Comparison of ENCODE assay signal across 10 mouse cellular contexts in genomic region chr17:45550253-45550652, GRCm38 (mm10). TPM values are rescaled to one million over a fixed set of nuclear protein-coding genes. Genes with fewer than 3 reads are reported as not detected.
DNase-seq lines count a peak whose midpoint lies in the region; ATAC-seq lines count a peak whose summit lies in the region.
"Had no signal": no experiment of that assay in that cellular context is flagged by ENCODE, and none has a peak within 500 bp of the region (broad histone marks: within the 10 kb centered on the region; RNA-seq: fewer than 3 reads in every experiment).

No protein-coding gene starts in this region.

- H3K4me1 ChIP-seq in kidney, embryonic 15.5 days = peaks cover 25% of the 10 kb centered on the region
- peaks cover 4% of the 10 kb centered on the region for H3K4me1 ChIP-seq in embryonic facial prominence, embryonic 11.5 days (ENCODE audit: control insufficient read depth, insufficient read depth, low read length)
- H3K4me1 ChIP-seq in hindbrain, embryonic 11.5 days (replicated peaks; ENCODE audit: control insufficient read depth, insufficient read depth, low read length) = peaks cover 7% of the 10 kb centered on the region
- peaks cover 46% of the 10 kb centered on the region for H3K4me1 ChIP-seq in midbrain, embryonic 12.5 days

- H3K4me2 ChIP-seq in kidney, embryonic 15.5 days = peak overlapping the region; percentile 83
- H3K4me2 ChIP-seq in embryonic facial prominence, embryonic 11.5 days (ENCODE audit: low read depth, low read length) = peak overlapping the region; percentile 88
- peak overlapping the region; percentile 83 for H3K4me2 ChIP-seq in hindbrain, embryonic 11.5 days (replicated peaks; ENCODE audit: low read depth, low read length)
- peak overlapping the region; percentile 70 for H3K4me2 ChIP-seq in midbrain, embryonic 12.5 days (replicated peaks)

- H3K4me3 ChIP-seq in kidney, embryonic 15.5 days (replicated peaks) = peak overlapping the region; percentile 57
- peak overlapping the region; percentile 93; the same call in 1 of the 2 replicates for H3K4me3 ChIP-seq in embryonic facial prominence, embryonic 11.5 days (ENCODE audit: low read depth, low read length)
- H3K4me3 ChIP-seq in hindbrain, embryonic 11.5 days (ENCODE audit: low read depth, low read length) = peak overlapping the region; percentile 89
- H3K4me3 ChIP-seq in midbrain, embryonic 12.5 days = peak overlapping the region; percentile 87

- H3K36me3 ChIP-seq in kidney, embryonic 15.5 days = no peaks in the 10 kb centered on the region
- H3K36me3 ChIP-seq in embryonic facial prominence, embryonic 11.5 days (replicated peaks; ENCODE audit: control insufficient read depth, insufficient read depth, low read depth, low read length) = no peaks in the 10 kb centered on the region; the same call in 1 of the 2 replicates
- no peaks in the 10 kb centered on the region for H3K36me3 ChIP-seq in hindbrain, embryonic 11.5 days (ENCODE audit: control insufficient read depth, insufficient read depth, low read length)
- H3K36me3 ChIP-seq in midbrain, embryonic 12.5 days = peaks cover 8% of the 10 kb centered on the region

- 24% methylated on average over 5 of the region's 5 CpGs for WGBS in kidney, embryonic 15.5 days
- WGBS in embryonic facial prominence, embryonic 11.5 days = 31% methylated on average over 5 of the region's 5 CpGs
- 35% methylated on average over 5 of the region's 5 CpGs for WGBS in hindbrain, embryonic 11.5 days
- 27% methylated on average over 5 of the region's 5 CpGs for WGBS in midbrain, embryonic 12.5 days

- H3K27ac ChIP-seq in kidney, embryonic 15.5 days = no peak overlapping the region
- no peak overlapping the region for H3K27ac ChIP-seq in embryonic facial prominence, embryonic 11.5 days (replicated peaks; ENCODE audit: low read depth, low read length)
- H3K27ac ChIP-seq in hindbrain, embryonic 11.5 days (ENCODE audit: low read depth, low read length) = 0 out of 2 replicates have a peak overlapping the region, but pooled peaks have one; percentile 93
- H3K27ac ChIP-seq in midbrain, embryonic 12.5 days (replicated peaks) = peak overlapping the region; percentile 93; the same call in 1 of the 2 replicates

- H3K27me3 ChIP-seq in kidney, embryonic 15.5 days = peaks cover 68% of the 10 kb centered on the region
- peaks cover 25% of the 10 kb centered on the region for H3K27me3 ChIP-seq in embryonic facial prominence, embryonic 11.5 days (ENCODE audit: control insufficient read depth, insufficient read depth, low read length)
- peaks cover 28% of the 10 kb centered on the region for H3K27me3 ChIP-seq in hindbrain, embryonic 11.5 days (ENCODE audit: control insufficient read depth, insufficient read depth, low read length)
- H3K27me3 ChIP-seq in midbrain, embryonic 12.5 days = peaks cover 56% of the 10 kb centered on the region

- no peaks in the 10 kb centered on the region for H3K9me3 ChIP-seq in kidney, embryonic 15.5 days (replicated peaks)
- H3K9me3 ChIP-seq in embryonic facial prominence, embryonic 11.5 days (replicated peaks; ENCODE audit: control insufficient read depth, low read length) = no peaks in the 10 kb centered on the region
- no peaks in the 10 kb centered on the region for H3K9me3 ChIP-seq in hindbrain, embryonic 11.5 days (ENCODE audit: control insufficient read depth, low read length)
- no peaks in the 10 kb centered on the region for H3K9me3 ChIP-seq in midbrain, embryonic 12.5 days

- no peak for DNase-seq in kidney, adult 11 months
- no peak for DNase-seq in embryonic facial prominence, embryonic 11.5 days (ENCODE audit: low spot score)
- DNase-seq in hindbrain, embryonic 11.5 days (ENCODE audit: low spot score) = no peak
- DNase-seq in left cerebral cortex, postnatal 10 days (ENCODE audit: extremely low spot score in 1 of 2, low spot score in 2 of 2) = no peak
- no peak for DNase-seq in urinary bladder, postnatal 4 days (ENCODE audit: low spot score in 2 of 2)
- DNase-seq: kidney, postnatal 14 days had no signal

- no peak overlapping the region for H3K9ac ChIP-seq in kidney, embryonic 15.5 days
- peak overlapping the region; percentile 93 for H3K9ac ChIP-seq in embryonic facial prominence, embryonic 11.5 days (replicated peaks; ENCODE audit: low read length)
- H3K9ac ChIP-seq in hindbrain, embryonic 11.5 days (ENCODE audit: low read depth, low read length) = peak overlapping the region; percentile 96; the same call in 1 of the 2 replicates
- H3K9ac ChIP-seq in midbrain, embryonic 12.5 days (replicated peaks) = peak overlapping the region; percentile 96

- ATAC-seq in kidney, embryonic 15.5 days (replicated peaks; ENCODE audit: low FRiP score) = no peak
- no peak for ATAC-seq in embryonic facial prominence, embryonic 11.5 days (replicated peaks; ENCODE audit: insufficient number of reproducible peaks, low FRiP score, low TSS enrichment, low read depth)
- no peak for ATAC-seq in hindbrain, embryonic 11.5 days (ENCODE audit: low FRiP score)
- ATAC-seq in midbrain, embryonic 12.5 days (ENCODE audit: low FRiP score, low read depth) = no peak
- ATAC-seq in erythroid progenitor cell, adult 5-6 weeks (replicated peaks; ENCODE audit: low FRiP score, poor library complexity, severe bottlenecking) = no peak

- intact Hi-C loops in left cerebral cortex, postnatal 10 days (cut with DNase I) = no loop called here

RNA-seq across cellular contexts. Expression of gene Tmem151b, which starts 0.8 kb away (rescaled TPM):
- 3.1 and 3.4 TPM in 2 replicates for polyA plus RNA-seq in kidney, embryonic 15.5 days (2015; fragmentation: Nextera tagmentation; extraction: Ambion mirVana)
- 5.4 and 6.3 TPM in 2 replicates for polyA plus RNA-seq in embryonic facial prominence, embryonic 11.5 days (2014; fragmentation: Nextera tagmentation; extraction: Ambion mirVana)
- polyA plus RNA-seq in hindbrain, embryonic 11.5 days (2014; fragmentation: Nextera tagmentation; extraction: Ambion mirVana) = 4.7 and 5.6 TPM in 2 replicates
- polyA plus RNA-seq in midbrain, embryonic 12.5 days (2016; fragmentation: Nextera tagmentation; extraction: Ambion mirVana) = 12.6 and 13.5 TPM in 2 replicates
- 100 to 1,000 TPM in 1 of 2 experiments, 10 to 100 TPM in 1; 99.5 to 104 TPM for total RNA-seq in left cerebral cortex, postnatal 10 days (2021)
- total RNA-seq in erythroid progenitor cell, adult 5-6 weeks (2015; ENCODE audit: low replicate concordance) = not detected in 2 replicates
- not detected in 2 replicates for total RNA-seq in erythroid progenitor cell, adult 5-6 weeks (2017; ENCODE audit: low replicate concordance)

RNA-seq across cellular contexts. Expression of gene Nfkbie, which starts 5.2 kb away (rescaled TPM):
- 5.3 and 5.7 TPM in 2 replicates for polyA plus RNA-seq in kidney, embryonic 15.5 days (2015; fragmentation: Nextera tagmentation; extraction: Ambion mirVana)
- 3.5 and 5.3 TPM in 2 replicates for polyA plus RNA-seq in embryonic facial prominence, embryonic 11.5 days (2014; fragmentation: Nextera tagmentation; extraction: Ambion mirVana)
- 5.6 and 9.0 TPM in 2 replicates for polyA plus RNA-seq in hindbrain, embryonic 11.5 days (2014; fragmentation: Nextera tagmentation; extraction: Ambion mirVana)
- polyA plus RNA-seq in midbrain, embryonic 12.5 days (2016; fragmentation: Nextera tagmentation; extraction: Ambion mirVana) = 6.8 and 7.9 TPM in 2 replicates
- total RNA-seq in left cerebral cortex, postnatal 10 days (2021) = 1 to 10 TPM; 2.5 to 2.6 TPM
- total RNA-seq in erythroid progenitor cell, adult 5-6 weeks (2015; ENCODE audit: low replicate concordance) = 2.1 and 2.9 TPM in 2 replicates
- 1.7 and 3.6 TPM in 2 replicates for total RNA-seq in erythroid progenitor cell, adult 5-6 weeks (2017; ENCODE audit: low replicate concordance)

RNA-seq across cellular contexts. Expression of gene Slc35b2, which starts 13.4 kb away (rescaled TPM):
- polyA plus RNA-seq in kidney, embryonic 15.5 days (2015; fragmentation: Nextera tagmentation; extraction: Ambion mirVana) = 142 TPM in 2 replicates
- polyA plus RNA-seq in embryonic facial prominence, embryonic 11.5 days (2014; fragmentation: Nextera tagmentation; extraction: Ambion mirVana) = 85.6 and 92.2 TPM in 2 replicates
- 89.9 and 91.5 TPM in 2 replicates for polyA plus RNA-seq in hindbrain, embryonic 11.5 days (2014; fragmentation: Nextera tagmentation; extraction: Ambion mirVana)
- polyA plus RNA-seq in midbrain, embryonic 12.5 days (2016; fragmentation: Nextera tagmentation; extraction: Ambion mirVana) = 96.6 and 102 TPM in 2 replicates
- total RNA-seq in left cerebral cortex, postnatal 10 days (2021) = 10 to 100 TPM; 43.8 to 46.7 TPM
- total RNA-seq in erythroid progenitor cell, adult 5-6 weeks (2015; ENCODE audit: low replicate concordance) = 15.5 and 18.4 TPM in 2 replicates
- total RNA-seq in erythroid progenitor cell, adult 5-6 weeks (2017; ENCODE audit: low replicate concordance) = 10.3 and 14.0 TPM in 2 replicates

RNA-seq across cellular contexts. Expression of gene Hsp90ab1, which starts 22.8 kb away (rescaled TPM):
- polyA plus RNA-seq in kidney, embryonic 15.5 days (2015; fragmentation: Nextera tagmentation; extraction: Ambion mirVana) = 1,881 and 1,940 TPM in 2 replicates
- 1,660 and 1,740 TPM in 2 replicates for polyA plus RNA-seq in embryonic facial prominence, embryonic 11.5 days (2014; fragmentation: Nextera tagmentation; extraction: Ambion mirVana)
- 1,644 and 1,674 TPM in 2 replicates for polyA plus RNA-seq in hindbrain, embryonic 11.5 days (2014; fragmentation: Nextera tagmentation; extraction: Ambion mirVana)
- 1,424 and 1,459 TPM in 2 replicates for polyA plus RNA-seq in midbrain, embryonic 12.5 days (2016; fragmentation: Nextera tagmentation; extraction: Ambion mirVana)
- total RNA-seq in left cerebral cortex, postnatal 10 days (2021) = 1,000 to 10,000 TPM; 1,675 to 1,723 TPM
- 200 and 204 TPM in 2 replicates for total RNA-seq in erythroid progenitor cell, adult 5-6 weeks (2015; ENCODE audit: low replicate concordance)
- 235 and 237 TPM in 2 replicates for total RNA-seq in erythroid progenitor cell, adult 5-6 weeks (2017; ENCODE audit: low replicate concordance)

RNA-seq across cellular contexts. Expression of gene Tcte1, which starts 27.0 kb away (rescaled TPM):
- 0.14 and 0.22 TPM in 2 replicates for polyA plus RNA-seq in kidney, embryonic 15.5 days (2015; fragmentation: Nextera tagmentation; extraction: Ambion mirVana)
- 1.5 and 2.3 TPM in 2 replicates for polyA plus RNA-seq in embryonic facial prominence, embryonic 11.5 days (2014; fragmentation: Nextera tagmentation; extraction: Ambion mirVana)
- 2.0 and 2.5 TPM in 2 replicates for polyA plus RNA-seq in hindbrain, embryonic 11.5 days (2014; fragmentation: Nextera tagmentation; extraction: Ambion mirVana)
- polyA plus RNA-seq in midbrain, embryonic 12.5 days (2016; fragmentation: Nextera tagmentation; extraction: Ambion mirVana) = 0.71 and 1.8 TPM in 2 replicates
- total RNA-seq in left cerebral cortex, postnatal 10 days (2021) = 1 to 10 TPM in 1 of 2 experiments, under 1 TPM in 1; 0.45 to 1.0 TPM
- not detected in 2 replicates for total RNA-seq in erythroid progenitor cell, adult 5-6 weeks (2015; ENCODE audit: low replicate concordance)
- total RNA-seq in erythroid progenitor cell, adult 5-6 weeks (2017; ENCODE audit: low replicate concordance) = not detected in 2 replicates
- total RNA-seq: adrenal gland, postnatal 25 days had no signal

Comparison
In these comparisons a context has a peak if more than half of its experiments do, and no peak if none do; other contexts are left out.
1. H3K27ac ChIP-seq: peak in hindbrain, embryonic 11.5 days (single experiment) and midbrain, embryonic 12.5 days (single experiment); none in kidney, embryonic 15.5 days (single experiment) and embryonic facial prominence, embryonic 11.5 days (single experiment).
2. Peak in every context shown above with its lines, with median percentiles within 50 percentile points of each other: H3K4me2 ChIP-seq and H3K4me3 ChIP-seq.